Mouse (Mus musculus) NIH3T3 (cell line): ENCODE results near the gene Gm11549.

Source experiments
- DNase-seq: peaks from one replicate; pipeline ENCODE4 v3.0.0-alpha.2; 2012; ENCODE audit warnings: low read depth

Gm11549 gene

DNA sequence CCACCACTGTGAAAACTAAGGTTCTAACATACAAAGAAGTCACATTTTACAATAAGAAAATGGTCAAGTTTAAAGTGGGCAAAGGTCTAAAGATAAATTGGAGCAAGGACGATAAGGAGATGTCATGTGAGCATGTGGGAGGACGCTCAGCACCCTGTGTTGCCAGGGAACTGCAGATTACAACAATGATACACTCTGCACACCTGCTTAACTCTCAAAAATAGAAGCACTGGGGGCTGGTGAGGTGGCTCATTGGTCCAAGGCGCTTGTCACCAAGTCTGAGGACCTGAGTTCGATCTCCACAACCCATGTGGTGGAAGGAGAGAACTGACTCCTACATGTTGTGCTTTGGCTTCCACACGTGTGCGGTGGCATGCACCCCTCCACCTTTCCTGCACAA, 10.1 kb downstream of the Gm11549 start:
- DNase-seq, result no peak

DNA sequence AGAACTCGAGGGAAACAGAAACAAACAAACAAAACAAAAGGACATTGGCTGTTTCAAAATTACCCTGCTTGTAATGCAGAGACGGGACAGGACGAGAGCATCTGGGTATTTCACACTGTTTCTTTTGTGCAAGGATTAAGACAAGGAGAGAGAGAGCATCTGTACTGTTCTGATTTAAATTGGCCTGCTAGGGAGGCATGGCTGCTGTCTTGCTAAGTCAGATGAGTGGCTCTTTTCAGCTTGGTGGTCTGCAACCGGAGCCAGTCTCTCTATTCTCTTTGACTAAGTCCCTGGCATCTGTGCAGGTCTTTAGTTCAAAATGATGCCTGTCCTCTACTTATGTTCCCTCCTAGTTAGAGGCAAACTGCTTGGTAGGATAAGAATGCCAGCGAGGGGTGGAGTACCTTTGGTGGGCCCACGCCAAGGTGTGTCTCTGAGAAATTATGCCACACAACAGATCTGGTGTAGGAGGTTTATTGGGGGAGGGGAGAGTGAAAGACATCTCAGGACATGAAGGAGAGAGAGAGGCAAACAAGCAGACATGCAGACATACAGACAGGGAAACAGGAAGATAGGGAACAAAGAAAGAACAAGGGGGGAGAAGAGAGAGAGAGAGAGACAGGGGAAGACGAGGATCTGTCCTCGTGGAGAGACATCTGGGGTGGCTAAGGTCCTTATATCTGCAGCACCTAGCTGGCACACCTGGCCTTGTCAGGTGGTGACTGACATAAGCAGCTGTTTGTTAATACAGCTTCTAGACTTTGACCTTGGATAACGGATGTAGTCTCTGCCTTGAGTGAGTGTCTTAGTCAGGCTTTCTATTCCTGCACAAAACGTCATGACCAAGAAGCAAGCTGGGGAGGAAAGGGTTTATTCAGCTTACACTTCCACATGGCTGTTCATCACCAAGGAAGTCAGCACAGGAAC, 15.5 kb downstream of the Gm11549 start:
- DNase-seq, result no peak

DNA sequence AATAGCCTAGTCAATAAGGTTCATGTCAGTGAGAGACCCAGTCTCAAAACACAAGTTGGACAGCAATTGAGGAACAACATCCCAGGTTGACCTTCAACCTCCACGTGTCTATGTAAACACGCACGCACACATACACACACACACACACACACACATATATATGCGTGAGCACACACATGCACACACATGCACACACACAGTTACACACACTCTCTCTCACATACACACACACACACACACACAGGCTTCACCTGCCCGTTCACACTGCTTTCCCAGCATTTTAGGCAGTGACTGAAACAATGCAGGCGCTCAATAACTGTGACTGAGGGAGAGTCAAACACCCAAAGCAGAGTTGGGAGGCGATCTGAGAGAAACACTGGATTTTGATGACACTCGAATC, 16.3 kb downstream of the Gm11549 start:
- DNase-seq, result no peak

DNA sequence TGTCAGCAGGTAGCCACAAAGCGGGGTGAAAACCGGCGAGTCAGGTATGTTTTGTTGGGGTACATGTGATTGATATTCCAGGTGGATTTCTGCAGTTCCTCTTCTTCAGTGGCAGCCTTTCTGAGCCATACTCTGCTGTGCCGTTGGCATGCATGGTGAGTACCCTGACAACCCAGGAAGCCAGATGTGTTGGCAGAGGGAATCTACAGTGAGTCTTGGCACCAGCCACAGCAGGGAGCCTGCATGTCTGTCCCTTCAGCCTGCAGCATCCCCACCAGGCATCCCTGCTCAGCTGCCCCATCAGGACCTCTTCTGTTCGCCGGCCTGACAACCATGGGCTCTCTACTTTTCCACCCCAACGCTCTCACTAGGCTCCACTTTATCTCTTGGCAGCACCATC, 20.1 kb downstream of the Gm11549 start:
- no peak for DNase-seq

DNA sequence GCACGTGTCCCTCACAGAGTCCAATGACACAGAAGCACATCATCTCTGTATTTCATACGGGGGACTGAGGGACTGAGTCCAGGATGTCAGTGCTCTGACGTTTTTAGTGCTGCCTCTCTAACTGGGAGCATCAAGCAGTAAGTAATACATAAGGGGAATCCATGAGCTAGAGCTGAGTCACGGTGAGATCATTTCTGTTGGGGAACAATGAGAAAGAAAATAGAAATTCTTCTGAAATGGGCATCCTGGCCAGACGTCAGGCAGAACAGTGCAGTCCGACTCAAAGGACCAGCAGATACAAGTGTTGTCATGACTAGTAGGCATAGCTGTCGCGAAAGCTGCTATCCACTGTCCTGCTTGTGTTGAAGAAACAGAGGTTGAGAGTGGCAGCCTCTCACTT, 20.6 kb downstream of the Gm11549 start:
- peak; percentile 82 for DNase-seq

DNA sequence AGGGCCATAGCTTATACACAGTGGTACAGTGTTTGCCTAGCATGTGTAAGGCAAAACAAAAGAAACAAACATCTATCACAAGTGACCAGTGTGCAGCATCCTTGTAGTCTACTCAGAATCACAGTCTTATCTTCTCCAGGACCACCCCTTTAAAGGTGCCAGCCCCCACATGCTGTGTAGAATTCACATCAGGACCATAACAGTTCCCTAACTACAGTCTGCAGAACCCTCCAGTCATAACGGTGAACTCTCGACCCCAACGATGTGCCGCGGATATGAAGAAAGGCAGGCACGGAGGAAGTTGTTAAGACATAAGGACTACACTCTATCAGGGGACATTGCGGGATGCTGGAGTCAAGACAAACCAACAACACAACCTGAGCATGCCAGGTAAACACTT, 22.2 kb downstream of the Gm11549 start:
- no peak for DNase-seq

DNA sequence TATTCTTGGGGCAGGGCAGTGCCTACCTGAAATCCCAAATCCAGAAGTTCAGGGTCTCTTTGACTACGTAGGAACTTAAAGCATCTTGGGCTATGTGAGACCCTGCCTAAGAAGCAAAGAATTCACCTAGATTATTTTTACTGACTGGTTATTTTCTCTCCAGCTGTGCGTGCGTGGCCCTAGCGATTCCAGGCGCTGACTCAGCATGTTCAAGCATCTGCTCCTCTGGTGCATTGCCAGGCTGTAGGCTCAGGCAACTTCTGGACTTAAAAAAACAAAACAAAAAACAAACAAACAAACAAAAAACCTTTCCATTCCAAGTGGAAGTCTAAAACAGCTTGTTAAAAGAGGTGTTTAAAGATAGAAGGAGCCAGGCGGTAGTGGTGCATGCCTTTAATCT, 23.4 kb downstream of the Gm11549 start:
- DNase-seq, result peak; percentile 40

DNA sequence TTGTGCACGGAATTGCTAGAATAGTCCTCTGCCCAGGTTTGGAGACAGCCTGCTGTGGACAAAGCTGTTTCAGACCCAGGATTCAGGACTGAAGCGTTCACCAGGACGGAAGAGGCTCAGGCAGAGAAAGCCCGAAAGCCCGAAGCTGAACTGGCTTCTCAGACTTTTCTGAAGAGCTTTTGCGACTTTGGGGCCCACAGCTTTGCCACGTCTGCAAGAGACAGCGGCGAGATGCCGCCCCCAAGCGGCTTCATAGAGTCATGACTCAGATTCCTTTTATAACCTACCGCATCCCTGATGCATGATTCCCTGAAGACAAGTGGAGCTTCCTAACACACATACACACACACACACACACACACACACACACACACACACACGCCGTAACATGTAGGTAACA, 24.9 kb downstream of the Gm11549 start:
- peak; percentile 92 for DNase-seq

DNA sequence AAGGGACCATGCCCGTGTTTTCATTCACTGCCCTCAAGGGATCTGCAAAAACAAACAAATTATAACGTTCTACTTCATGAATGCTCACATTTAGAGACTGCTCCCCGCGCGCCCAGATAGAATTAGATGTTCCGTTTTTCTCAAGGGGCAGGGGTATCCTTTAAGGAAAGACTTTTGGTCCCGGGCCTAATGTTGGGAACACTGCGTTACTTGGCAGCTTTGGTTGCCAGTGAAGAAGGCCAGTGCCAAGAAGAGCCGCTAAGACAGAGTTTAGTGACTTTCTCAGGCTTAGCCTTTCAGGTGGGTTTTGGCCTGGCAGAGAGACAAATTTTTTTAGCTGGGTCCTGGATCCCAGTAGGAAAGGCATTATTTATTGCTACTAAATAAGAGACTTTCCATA, 25.3 kb downstream of the Gm11549 start:
- DNase-seq, result no peak

DNA sequence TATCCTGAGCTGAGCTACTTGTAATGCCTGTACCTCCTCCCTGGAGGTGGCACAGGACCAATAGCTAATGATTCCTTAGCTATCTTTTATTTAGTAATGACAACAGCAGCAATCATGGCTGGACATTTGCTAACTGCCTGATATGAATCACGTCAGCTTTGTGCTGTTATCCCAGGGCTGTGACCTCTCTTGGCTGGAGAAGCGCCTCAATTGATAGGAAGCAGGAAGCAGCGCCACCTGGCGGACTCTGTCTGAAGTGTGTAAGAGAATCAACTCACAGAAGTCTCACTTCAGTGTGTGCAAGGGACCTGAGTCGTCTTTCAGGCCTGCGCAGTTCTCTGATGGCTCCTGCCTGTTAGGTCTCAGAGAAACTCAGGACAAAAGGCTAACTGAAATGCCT, 26.2 kb downstream of the Gm11549 start:
- peak; percentile 97 for DNase-seq

DNA sequence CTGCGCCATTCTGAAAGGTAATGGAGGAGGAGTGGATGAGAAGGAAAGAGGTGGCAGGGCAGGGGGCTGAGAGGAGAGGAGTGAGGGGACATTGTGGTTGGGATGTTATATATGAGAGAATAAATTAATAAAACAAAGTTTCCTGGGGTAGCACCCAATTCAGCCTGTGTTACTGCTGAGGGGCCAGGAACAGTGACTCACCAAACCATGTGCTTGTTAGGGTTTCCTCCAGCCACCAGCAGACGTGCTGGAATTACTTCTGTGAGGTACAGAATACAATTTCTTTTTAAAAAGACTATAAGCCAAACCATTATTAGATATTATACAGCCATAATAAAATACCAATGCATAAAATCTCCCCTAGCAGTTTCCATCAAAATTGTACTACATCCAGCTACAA, 27.0 kb downstream of the Gm11549 start:
- no peak for DNase-seq

DNA sequence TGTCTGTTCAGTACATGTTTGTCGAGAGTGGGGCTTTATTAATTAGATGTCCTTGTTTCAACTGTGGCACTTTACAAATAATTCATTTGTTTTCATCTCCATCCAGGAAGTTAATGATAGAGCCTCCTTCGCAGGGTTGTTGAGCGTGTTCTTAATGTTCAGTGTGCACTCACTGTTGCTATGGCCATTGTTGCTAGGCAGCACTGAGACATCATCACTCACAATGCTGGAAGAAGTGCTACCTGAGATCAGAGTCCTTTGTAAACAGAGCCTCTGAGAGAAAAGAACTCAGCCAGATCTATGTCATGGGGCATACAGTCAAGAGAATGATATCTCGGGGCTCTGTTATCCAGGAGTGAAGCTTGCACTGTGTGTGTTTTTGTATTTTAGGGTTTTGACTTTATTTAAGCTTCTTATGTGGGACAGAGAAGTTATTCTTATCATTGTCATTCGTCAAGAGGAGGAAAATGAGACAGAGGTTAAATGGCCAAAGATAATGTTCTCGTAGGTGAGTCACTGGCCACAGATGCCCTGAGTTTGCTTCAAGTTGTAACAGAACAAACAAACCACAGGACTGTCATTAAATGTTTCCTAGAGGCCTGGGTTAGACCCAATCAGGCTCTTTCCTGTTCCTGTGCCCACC, 27.9 kb downstream of the Gm11549 start:
- DNase-seq, result no peak

DNA sequence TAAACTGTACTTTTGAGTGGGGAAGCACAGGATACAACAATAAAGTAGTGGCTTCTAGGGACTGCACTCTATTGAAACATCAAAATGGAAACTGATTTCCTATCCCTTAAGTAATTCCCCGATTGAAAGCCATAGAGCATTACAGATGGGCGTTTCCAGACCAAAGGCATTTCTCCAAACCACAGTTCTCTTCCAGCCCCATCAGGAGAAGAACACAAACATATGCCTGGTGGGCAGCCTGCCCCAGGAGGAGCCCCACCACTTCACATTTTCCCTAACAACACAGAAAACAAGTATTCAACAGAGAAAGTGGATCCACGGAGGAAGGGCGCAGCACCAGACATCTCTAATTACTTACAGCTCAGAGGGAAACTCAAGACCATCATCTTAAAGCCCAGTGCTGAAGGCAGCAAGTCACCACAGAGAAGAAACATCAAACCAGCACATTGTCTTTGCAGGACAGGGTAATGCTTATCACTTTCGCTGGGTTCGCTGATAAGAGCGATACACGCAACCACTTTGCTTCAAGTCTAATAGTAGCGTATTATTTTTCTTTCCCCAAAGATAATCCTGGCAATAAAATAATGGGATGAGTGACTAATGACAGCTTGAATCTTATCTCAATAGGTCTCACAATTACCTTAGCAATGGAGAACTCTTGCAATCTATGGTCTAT, 28.8 kb downstream of the Gm11549 start:
- peak; percentile 78 for DNase-seq

DNA sequence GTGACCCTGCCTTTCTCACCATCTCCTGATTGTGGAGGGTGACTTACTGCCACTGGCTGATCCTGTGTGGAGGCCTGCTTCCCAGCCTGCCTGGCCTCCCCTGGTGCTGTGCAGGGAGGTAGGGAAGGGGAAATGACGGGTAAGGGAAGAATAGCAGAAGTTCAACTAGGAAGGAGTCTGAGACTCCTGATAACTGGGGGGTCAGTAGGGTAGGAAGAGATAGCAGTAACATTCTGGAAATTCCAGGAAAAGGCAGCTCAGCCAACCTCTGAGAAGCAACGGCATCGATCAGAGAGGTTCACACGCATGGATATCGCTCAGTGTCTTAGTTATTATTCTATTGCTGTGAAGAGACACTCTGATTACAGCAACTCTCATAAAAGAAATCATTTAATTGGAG, 30.1 kb downstream of the Gm11549 start:
- DNase-seq, result no peak

DNA sequence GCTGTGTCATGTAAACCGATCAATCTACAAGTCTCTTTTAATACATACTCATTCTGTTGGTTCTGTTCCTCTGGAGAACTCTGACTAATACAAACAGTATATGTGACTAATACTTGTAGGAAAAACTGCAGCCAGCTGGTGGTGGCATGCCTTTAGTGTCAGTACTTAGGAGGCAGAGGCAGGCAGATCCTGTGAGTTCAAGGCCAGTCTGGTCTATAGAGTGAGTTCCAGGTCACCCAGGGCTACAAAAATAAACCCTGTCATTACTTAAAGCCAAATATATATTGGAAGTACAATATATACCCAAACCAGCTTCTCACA, 32.1 kb downstream of the Gm11549 start:
- DNase-seq, result no peak

DNA sequence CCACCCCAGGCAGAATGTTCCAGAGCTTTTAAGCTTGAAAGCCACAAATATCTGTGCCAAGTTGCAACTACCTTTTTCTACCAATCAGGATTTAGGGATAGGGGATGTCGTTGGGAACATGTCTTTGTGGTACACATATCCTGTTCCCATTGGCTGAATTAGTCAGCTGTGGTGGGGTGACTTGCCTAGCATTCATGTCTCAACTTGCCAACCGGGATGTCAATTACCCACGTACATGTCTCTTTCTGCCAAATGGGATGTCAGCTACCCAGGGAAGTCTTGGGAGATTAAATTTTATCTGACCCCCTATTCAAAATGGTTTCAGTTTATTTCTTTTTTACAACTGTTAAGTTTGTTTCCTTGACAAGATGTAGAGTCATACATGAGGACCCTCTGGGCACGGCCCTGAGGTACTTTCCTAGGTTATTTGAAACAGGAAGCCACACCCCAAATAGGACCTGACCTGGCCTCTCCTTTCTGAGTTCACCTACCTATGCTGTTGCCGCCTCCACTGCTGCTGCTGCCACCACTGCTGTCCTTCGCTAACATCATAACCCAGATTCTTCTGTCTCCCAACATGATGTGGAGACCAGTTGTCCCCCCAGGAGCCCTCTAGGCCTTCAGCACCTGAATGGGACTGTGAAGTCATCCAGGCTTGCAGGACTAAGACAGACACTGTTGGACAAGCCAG, 32.6 kb downstream of the Gm11549 start:
- DNase-seq, result no peak

DNA sequence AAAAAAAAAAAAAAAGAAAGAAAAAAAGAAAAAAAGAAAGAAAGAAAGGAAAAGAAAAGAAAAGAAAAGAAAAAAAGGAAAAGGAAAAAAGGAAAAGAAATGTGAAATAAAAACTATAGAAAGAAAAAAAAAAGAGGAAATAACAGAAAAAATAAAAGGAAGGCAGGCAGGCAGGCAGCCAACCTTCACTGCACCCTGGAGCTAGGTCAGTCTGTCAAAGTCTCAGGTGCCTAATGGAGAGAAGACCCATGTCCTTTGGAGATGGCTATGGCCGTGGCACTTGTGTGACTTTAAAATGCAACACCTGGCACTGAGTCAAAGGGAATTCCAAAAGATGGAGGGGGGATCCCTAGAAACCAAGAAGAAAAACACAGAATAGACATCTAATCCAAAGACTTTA, 33.2 kb downstream of the Gm11549 start:
- no peak for DNase-seq

DNA sequence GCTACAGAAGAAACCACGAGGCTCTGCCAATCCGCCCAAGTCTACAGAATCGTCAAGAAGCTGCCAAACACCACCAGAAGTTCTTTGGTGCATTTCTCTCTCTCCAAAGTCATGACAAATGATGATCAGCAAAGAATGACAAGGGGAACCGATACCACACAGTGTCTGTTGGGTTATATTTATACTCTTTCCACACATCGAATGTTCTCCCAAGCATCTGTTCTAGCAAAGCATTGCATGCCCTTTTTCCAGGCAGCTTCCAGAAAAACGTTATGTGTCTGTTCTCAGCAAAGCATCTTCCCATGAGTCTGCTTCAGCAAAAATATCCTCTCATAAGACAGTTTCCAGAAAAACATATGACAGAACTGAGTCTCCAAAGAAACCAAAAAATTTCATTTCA, 34.7 kb downstream of the Gm11549 start:
- no peak for DNase-seq

DNA sequence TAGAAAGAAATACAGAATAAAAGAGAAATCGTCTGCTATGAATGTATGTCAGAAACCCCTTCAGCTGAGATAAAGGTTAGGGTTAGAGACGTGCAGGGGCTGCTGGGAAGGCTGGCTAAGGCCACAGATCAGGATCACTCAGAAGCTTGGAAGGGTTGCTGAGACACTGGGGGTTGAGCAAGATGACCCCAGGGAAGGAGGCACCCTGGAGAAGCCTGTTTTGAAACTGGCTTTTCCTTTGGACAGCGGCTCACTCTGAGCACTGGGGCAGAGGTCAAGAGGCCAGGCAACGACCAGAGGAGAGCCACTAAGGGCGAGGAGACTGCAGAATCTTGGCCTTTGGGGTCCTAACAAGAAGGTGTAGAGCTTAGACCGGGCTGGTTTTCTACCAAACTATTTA, 35.4 kb downstream of the Gm11549 start:
- no peak for DNase-seq

DNA sequence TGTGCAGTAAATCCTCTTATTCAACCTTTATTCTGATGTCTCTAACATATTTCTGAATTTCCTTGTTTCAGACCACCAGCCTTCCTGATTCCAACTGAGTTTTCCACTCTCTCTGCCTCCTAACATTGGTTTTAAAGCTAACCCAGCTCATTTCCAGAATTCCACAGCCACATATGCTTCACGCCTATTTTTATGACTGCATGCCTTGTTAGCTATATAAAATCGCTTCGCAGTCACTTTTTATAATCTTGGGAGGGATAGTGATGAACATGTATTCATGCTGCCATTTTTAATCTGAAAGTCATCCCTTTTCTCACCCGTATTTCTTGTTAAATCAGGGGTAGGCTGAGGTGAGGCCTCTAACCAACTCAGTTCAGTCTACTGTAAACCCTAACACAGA, 37.3 kb downstream of the Gm11549 start:
- DNase-seq, result no peak

DNA sequence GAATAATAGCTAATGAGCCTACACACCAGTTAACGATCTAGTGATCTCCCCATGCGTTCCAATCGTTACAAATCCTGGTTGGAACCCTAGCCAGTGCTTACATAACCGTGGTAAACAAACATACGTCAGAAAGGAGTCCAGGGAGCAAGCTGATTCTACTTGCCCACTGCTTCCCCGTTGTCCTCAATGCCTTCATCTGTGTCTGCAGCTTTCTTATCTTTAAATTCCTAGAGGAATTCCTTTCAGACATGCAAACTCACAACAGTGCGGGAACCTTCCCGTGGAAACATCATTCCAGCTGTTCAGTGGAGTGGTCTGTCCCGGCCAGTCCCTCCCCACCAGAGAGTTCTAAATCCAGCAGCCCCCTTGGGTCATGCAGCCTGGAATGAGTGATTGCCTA, 38.7 kb downstream of the Gm11549 start:
- DNase-seq, result no peak

DNA sequence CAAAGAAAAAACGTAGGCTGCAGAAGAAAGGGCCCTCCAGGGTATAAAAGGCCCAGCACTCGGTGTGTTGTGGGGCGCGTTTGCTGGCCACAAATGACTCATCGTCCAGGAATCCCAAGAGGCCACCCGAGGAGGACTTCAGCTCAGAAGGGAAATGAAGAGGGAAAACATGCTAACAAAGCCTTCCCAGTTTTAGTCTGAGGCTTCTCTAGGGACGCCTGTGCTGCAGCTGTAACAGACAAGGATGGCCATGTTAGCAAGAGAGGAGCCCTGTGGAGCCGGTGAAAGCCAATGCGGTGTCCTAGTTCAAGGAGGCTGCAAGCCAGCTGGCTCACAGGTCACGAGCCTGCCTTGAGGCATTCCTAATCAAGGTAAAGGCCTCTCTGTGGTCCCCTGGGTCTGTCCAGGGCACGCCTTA, 39.8 kb downstream of the Gm11549 start:
- peak; percentile 90 for DNase-seq

DNA sequence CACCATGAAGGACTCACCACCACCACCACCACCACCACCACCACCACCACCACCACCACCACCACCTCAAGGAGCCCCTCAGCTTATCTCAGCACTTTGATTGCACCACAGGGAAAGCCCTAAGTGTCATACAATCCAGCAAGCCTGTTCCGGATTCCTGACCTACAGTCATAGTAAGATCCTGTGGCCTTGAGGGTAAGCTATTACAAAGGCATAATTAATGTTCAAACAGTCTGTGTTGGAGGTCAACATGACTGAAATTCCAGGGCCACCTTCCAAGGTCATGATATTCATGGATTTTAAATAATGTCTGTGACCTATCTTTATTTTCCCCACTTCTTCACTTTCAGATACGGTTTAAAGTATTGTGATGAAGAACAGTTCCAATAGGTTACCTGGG, 41.1 kb downstream of the Gm11549 start:
- no peak for DNase-seq
